Mouse (Mus musculus) spleen, adult 18-20 months (tissue): ENCODE measurements around the gene Acaa1a.
A peak's percentile ranks its signal among the peaks of the same experiment; 100 is the strongest.

Experiments
- DNase-seq, 2 experiments: peaks; one replicate each; pipeline ENCODE4 v3.0.0; 2022; ENCODE audit warnings: mixed read lengths in 2 of 2

Gene Acaa1a

GRCm38 (mm10) chr9:119339558-119340211 is at the start of gene Acaa1a:
Acaa1a (plus strand) TSS chr9:119339676.
- DNase-seq: peak; percentile 54 to 68

GRCm38 (mm10) chr9:119290791-119291190 is 48.7 kb upstream of the Acaa1a start:
- DNase-seq: no peak

- DNase-seq: no peak
These were observed 41.8 kb upstream of the Acaa1a start for GRCm38 (mm10) chr9:119297696-119298095.

GRCm38 (mm10) chr9:119298563-119298962 is 40.9 kb upstream of the Acaa1a start:
- no peak for DNase-seq

GRCm38 (mm10) chr9:119305863-119306262 is 33.6 kb upstream of the Acaa1a start:
- DNase-seq: no peak

- no peak for DNase-seq
These were observed 30.4 kb upstream of the Acaa1a start for GRCm38 (mm10) chr9:119309067-119309466.

- no peak for DNase-seq
These were observed 26.4 kb upstream of the Acaa1a start for GRCm38 (mm10) chr9:119313096-119313495.

GRCm38 (mm10) chr9:119318891-119319290 is 20.6 kb upstream of the Acaa1a start:
- no peak for DNase-seq

- no peak for DNase-seq
These were observed 19.0 kb upstream of the Acaa1a start for GRCm38 (mm10) chr9:119320446-119320845.

- DNase-seq: no peak
These were observed 18.5 kb upstream of the Acaa1a start for GRCm38 (mm10) chr9:119320946-119321345.

- no peak for DNase-seq
These were observed 17.9 kb upstream of the Acaa1a start for GRCm38 (mm10) chr9:119321392-119322229.

GRCm38 (mm10) chr9:119322289-119323259 is 16.9 kb upstream of the Acaa1a start, which contains the start of gene Oxsr1:
Oxsr1 (minus strand) TSS chr9:119322427.
- peak; percentile 96 to 98 for DNase-seq

- no peak for DNase-seq
These were observed 16.2 kb upstream of the Acaa1a start for GRCm38 (mm10) chr9:119323260-119323645.

GRCm38 (mm10) chr9:119324130-119324529 is 15.3 kb upstream of the Acaa1a start:
- no peak for DNase-seq

- no peak for DNase-seq
These were observed 11.0 kb upstream of the Acaa1a start for GRCm38 (mm10) chr9:119328488-119328887.

- DNase-seq: no peak
These were observed 9.1 kb upstream of the Acaa1a start for GRCm38 (mm10) chr9:119330186-119330963.

- peak; percentile 33 for DNase-seq
These were observed 5.2 kb upstream of the Acaa1a start for GRCm38 (mm10) chr9:119334324-119334723.

- DNase-seq: no peak
These were observed 4.6 kb upstream of the Acaa1a start for GRCm38 (mm10) chr9:119334834-119335233.

GRCm38 (mm10) chr9:119335571-119335970 is 3.9 kb upstream of the Acaa1a start:
- DNase-seq: no peak

GRCm38 (mm10) chr9:119337842-119338241 is 1.6 kb upstream of the Acaa1a start:
- DNase-seq: no peak

- DNase-seq: no peak
These were observed 1.1 kb upstream of the Acaa1a start for GRCm38 (mm10) chr9:119338350-119338749.

GRCm38 (mm10) chr9:119339106-119339505 is 370 bp upstream of the Acaa1a start:
- no peak for DNase-seq
